Mouse (Mus musculus) ovary, postnatal 14 days (tissue): ENCODE results near the gene Daam1.

ENCODE experiments used
- DNase-seq: peaks from one replicate; pipeline ENCODE4 v3.0.0; 2022; ENCODE audit warnings: low spot score

The Daam1 gene

GRCm38 (mm10) chr12:71863846-71864543 lies 33.1 kb downstream of the Daam1 start:
- no peak for DNase-seq

DNA sequence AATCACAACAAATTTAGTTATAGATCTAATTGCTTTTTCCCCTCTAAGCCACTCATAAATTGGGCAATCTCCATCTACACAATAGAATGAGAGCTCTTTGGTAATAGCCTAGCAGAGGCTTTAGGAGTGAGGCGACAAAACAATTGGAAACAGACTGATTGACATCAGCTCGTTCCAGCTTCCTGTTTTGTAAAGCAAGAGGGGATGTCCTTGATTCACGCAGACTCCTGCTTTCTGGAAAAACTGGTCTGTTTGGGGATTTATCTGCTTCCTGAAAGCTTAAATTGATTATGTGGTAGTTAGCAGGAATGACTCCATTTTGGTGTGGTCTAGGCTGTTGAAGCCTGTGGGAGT lies 33.6 kb downstream of the Daam1 start:
- DNase-seq, result no peak

DNA sequence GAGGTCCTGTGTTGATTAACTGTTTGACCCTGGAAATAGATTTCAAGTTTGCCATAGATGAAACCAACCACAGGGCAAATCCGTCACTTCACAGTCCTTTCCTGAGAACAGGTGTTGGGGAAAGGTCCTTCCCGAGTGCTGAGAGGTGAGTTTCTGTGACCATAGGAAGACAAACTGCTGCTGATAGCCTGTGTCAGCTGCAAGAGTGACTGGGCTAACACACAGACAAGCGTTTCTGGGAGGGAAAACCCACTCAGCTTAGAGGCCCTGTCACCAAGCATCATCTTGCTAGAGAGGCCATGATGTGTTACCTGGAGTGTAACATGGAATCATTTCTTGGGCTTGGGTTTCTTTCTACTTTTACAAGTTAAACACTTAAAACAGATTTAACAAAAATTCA lies 35.1 kb downstream of the Daam1 start:
- no peak for DNase-seq

- no peak for DNase-seq
Measured at GRCm38 (mm10) chr12:71867345-71868240, 36.7 kb downstream of the Daam1 start.

DNA sequence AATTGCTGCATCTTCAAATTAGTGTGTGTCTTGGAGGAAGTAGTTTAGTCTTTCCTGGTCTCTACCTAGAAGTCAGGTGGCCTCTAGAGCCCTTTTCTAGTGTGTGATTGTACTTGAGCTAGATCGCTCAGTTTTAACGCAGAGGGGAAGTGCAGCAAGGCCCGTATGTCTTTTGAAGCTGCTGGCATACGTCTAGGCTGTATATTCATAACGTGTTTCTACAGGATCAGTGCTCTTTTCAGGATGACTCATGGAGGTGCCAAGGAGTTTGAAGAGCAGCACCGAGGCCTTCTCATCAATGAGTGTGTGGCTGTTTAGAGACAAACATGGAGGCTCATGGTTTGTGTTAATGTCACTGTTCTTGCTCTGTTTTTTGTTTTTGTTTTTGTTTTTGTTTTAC lies 39.8 kb downstream of the Daam1 start:
- DNase-seq, result no peak

DNA sequence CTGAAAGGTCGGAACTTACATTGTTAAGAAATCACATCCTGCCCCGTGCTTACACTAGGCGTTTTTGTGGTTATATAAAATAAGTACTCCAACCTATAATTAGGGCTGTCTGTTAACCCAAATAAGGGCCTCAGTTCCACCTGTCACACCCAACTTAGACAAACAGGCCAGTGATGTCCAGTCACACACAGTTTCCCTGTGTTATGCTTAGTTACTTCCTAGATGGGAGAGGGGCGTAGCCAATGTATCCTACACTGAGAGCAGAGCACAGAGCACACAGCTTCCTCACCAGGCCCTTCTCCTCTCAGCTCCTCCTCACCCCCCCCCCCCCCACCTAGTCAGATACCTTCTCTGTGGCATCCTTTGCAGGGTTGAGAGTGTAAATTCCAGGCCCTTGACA lies 41.5 kb downstream of the Daam1 start:
- no peak for DNase-seq

GRCm38 (mm10) chr12:71874561-71874960 lies 43.7 kb downstream of the Daam1 start:
- no peak for DNase-seq

GRCm38 (mm10) chr12:71874984-71875383 lies 44.1 kb downstream of the Daam1 start:
- DNase-seq, result no peak

DNA sequence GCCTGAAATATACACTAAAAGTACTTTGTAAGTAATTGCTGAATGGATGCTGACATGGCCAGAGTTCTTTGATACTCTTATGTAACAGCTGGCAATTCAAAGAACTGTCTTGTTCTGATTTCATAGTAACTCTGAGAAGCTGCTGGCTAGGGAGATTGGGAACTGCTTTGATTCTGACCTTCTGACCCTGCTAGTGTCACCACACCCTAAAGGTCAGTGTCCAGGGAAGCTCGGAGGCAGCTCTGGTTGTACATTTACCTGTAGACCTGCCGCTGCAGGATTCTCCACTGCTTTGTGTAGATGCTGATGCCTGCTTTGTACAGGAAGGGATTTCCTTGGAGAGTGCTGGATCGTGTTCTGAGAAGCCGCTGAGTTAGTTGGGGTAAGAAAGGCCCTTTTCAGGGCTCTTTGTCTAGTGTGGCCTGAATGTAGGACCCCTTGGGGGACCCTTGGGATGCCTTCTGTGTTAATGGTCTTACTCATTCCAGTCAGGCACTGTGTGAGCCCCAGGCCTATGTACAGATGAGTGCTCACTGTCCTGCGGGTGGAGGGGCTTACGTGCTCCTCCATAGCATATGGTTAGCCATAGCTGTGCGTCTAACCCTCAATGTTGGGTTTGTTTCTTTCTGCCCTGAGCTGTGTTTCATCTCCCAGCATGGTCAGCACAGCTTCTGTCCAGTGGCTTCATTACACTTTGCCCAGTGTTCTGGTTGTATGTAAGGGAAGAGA lies 45.0 kb downstream of the Daam1 start:
- no peak for DNase-seq

DNA sequence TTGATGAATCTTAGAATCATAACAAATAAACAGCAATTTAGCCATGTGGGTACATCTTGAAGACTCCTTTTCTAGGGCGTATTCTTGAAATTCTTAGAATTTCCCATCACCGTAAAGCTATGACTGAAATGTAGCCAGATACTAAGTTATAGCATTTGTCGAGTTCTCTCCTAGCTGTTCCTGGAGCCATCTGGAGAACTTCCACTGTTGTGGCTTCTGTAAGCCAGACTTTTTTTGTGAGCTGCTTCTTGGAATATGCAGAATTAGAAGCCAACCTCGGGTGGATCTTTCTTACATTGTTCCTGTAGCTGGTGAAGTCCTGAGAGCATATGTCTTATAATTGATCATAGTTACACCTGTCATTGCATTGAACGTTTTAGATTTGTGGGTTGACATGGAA lies 50.1 kb downstream of the Daam1 start:
- no peak for DNase-seq

DNA sequence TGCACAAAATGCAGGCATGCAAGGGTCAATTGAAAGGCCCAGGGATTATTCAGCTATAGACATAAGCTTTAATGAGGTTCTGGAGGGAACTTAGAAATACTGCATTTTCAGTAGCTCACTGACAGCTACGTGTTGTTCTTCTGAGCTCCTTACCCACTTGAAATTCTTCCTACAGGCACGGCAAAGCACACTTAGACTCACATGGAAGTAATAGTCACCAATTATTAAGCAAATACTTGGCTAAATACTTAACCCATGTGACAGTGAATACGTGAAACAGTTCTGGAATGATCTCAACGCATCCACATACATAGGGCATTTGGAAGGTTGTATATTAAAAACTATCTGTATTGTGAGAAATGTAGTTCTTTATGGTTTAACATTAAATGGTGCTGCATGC lies 50.6 kb downstream of the Daam1 start:
- DNase-seq, result no peak

GRCm38 (mm10) chr12:71883066-71883711 lies 52.3 kb downstream of the Daam1 start:
- no peak for DNase-seq

GRCm38 (mm10) chr12:71885170-71885574 lies 54.3 kb downstream of the Daam1 start:
- DNase-seq, result no peak

GRCm38 (mm10) chr12:71885717-71886116 lies 54.8 kb downstream of the Daam1 start:
- no peak for DNase-seq

DNA sequence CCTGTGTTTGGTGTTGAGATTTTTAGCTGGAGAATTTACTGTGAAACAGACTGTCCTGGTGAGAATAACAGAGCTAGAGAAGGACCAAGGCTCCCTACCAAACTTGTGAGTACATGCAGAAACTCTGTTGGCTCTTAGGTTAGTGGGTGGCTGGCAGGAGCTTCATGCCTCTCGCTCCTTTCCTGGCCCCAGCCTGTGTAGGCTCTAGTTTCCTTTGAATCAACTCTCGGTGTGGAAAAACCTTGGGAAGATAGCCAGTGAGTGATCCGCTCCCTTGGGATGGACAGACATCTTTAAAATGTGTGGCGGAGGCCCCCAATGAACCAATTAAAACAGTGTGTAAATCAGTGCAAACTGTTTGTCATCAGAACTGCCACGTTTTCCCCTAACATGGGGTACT lies 55.5 kb downstream of the Daam1 start:
- DNase-seq, result no peak

GRCm38 (mm10) chr12:71886941-71887340 lies 56.1 kb downstream of the Daam1 start:
- DNase-seq, result no peak

DNA sequence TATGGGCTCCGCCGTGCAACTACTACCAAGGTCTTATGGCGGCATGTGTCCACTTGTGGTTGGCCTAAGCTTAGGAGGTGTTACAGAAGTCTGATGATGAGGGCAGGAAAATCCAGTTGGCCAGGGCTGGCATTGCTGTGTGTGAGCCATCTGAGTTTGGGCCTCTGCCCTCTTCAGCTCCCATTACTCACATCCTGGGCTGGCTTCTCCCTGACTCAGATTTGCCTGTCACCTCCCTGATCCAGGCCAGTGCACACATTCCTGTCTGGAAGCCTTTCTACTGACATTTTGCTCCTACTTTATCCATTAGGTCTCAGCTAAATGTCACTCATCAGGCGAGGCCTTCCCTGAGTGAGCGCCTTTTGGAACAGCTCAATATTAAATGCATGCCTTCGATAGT lies 57.5 kb downstream of the Daam1 start:
- no peak for DNase-seq

- no peak for DNase-seq
Measured at GRCm38 (mm10) chr12:71889266-71889665, 58.4 kb downstream of the Daam1 start.

- DNase-seq, result no peak
Measured at GRCm38 (mm10) chr12:71890282-71890681, 59.4 kb downstream of the Daam1 start.

DNA sequence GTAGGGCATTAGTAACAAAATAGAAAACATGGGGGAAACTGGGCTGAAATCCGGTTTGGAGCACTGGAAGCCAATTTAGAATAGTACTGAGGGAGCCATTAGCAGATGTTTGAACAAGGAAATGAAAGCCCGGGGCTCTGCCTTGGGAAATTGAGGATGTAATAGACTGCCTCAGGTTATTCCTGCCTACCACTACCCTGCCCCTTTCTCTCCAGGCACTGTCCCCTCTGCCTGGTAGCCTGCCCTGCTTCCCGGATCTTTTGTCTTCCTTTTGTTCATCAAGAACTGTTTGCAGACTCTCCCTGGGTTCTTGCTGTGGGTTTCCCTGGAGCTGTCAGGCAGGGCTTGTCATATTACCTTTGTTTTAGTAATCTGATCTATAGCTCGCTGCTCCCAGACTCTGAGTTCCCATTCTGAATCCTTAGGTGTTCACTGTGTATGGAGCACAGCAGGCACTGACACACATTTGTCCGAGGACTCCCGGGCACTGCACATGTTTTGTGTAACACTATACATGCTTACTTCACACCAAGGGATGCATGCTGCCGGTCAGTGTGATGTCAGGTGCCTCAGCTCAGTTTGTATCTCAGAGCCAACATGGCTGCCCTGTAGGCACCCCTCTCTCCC lies 61.0 kb downstream of the Daam1 start:
- no peak for DNase-seq

DNA sequence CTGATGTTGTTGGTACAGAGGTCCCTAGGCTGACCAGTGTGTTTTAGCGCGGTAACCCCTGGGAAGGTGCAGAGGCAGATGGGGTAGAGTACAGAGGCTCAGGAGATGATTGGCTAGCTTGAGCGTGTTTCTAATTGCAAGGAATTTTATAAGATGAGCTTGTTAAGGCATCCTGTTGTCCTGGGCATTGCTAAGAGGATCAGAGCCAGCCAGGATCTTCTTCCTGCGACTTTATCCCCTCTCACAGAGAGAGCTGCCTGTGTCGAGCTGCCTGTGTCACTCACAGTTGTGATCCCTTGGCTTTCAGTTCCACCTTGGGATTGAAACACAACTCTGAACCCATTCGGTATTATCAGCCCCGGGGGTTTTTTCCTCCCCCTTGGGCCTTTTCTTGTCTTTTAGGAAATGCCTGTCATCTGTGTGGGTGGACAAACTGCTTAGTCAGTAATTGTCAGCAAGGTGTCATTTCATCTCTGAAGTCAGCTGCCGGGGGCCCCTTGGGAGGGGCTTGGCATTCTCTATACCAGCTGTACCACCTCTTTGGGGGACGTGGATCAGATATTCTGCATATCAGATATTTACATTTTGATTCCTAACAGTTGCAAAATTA lies 62.2 kb downstream of the Daam1 start:
- no peak for DNase-seq
